Mouse (Mus musculus): ENCODE data around the gene Asb2.

Gene Asb2

GRCm38 (mm10) chr12:103355746-103356414, at the start of gene Asb2:
TSS of gene Asb2 (minus strand) at chr12:103356001.
- DNase-seq (ENCODE audit: low spot score): no peak

GRCm38 (mm10) chr12:103404131-103404530, 48.3 kb upstream of the Asb2 start:
- no peak for DNase-seq (ENCODE audit: low spot score)

GRCm38 (mm10) chr12:103396751-103397150, 41.0 kb upstream of the Asb2 start:
- DNase-seq (ENCODE audit: low spot score): no peak

GRCm38 (mm10) chr12:103395486-103396275, 39.9 kb upstream of the Asb2 start:
- DNase-seq (ENCODE audit: low spot score): no peak

- DNase-seq (ENCODE audit: low spot score): no peak
Measured at GRCm38 (mm10) chr12:103393528-103393927, 37.7 kb upstream of the Asb2 start.

- no peak for DNase-seq (ENCODE audit: low spot score)
Measured at GRCm38 (mm10) chr12:103391098-103391497, 35.3 kb upstream of the Asb2 start.

GRCm38 (mm10) chr12:103389982-103390381, 34.2 kb upstream of the Asb2 start:
- DNase-seq (ENCODE audit: low spot score): no peak

GRCm38 (mm10) chr12:103389348-103389727, 33.5 kb upstream of the Asb2 start:
- no peak for DNase-seq (ENCODE audit: low spot score)

GRCm38 (mm10) chr12:103388505-103389347, 32.9 kb upstream of the Asb2 start, which contains the start of gene Otub2:
TSS of gene Otub2 (plus strand) at chr12:103388682.
- DNase-seq (ENCODE audit: low spot score): peak; percentile 93

GRCm38 (mm10) chr12:103380226-103380625, 24.4 kb upstream of the Asb2 start:
- no peak for DNase-seq (ENCODE audit: low spot score)

GRCm38 (mm10) chr12:103376774-103377173, 21.0 kb upstream of the Asb2 start:
- DNase-seq (ENCODE audit: low spot score): no peak

GRCm38 (mm10) chr12:103376124-103376523, 20.3 kb upstream of the Asb2 start:
- DNase-seq (ENCODE audit: low spot score): no peak

- no peak for DNase-seq (ENCODE audit: low spot score)
Measured at GRCm38 (mm10) chr12:103373530-103374236, 17.9 kb upstream of the Asb2 start.

GRCm38 (mm10) chr12:103371711-103372110, 15.9 kb upstream of the Asb2 start:
- no peak for DNase-seq (ENCODE audit: low spot score)

GRCm38 (mm10) chr12:103370861-103371260, 15.1 kb upstream of the Asb2 start:
- DNase-seq (ENCODE audit: low spot score): no peak

GRCm38 (mm10) chr12:103368777-103369176, 13.0 kb upstream of the Asb2 start:
- DNase-seq (ENCODE audit: low spot score): no peak

- DNase-seq (ENCODE audit: low spot score): no peak
Measured at GRCm38 (mm10) chr12:103368326-103368669, 12.5 kb upstream of the Asb2 start.

- DNase-seq (ENCODE audit: low spot score): peak; percentile 41
Measured at GRCm38 (mm10) chr12:103367620-103368325, 12.0 kb upstream of the Asb2 start.

GRCm38 (mm10) chr12:103367171-103367570, 11.4 kb upstream of the Asb2 start:
- DNase-seq (ENCODE audit: low spot score): no peak

GRCm38 (mm10) chr12:103362336-103362735, 6.5 kb upstream of the Asb2 start:
- DNase-seq (ENCODE audit: low spot score): no peak
